Mouse (Mus musculus): ENCODE measurements at regions not wholly inside any gene's neighbourhood (a gene's known extent, or its start where the extent isn't known, plus 50 kb on each side); places are given as distances from the start of the nearest gene placed in this dataset.
"Not testable (repeated sequence)": the region's sequence is repeated elsewhere in the genome, so short reads cannot be mapped to it uniquely, and the experiment has no call there.

GRCm38 (mm10) chr3:22285904-22286303 is 209.5 kb downstream of the Tbl1xr1 start:
- no peak for DNase-seq (ENCODE audit: low spot score in 2 of 2)

GRCm38 (mm10) chr3:22293466-22293865 is 217.0 kb downstream of the Tbl1xr1 start:
- no peak for DNase-seq (ENCODE audit: low spot score in 2 of 2)

DNA sequence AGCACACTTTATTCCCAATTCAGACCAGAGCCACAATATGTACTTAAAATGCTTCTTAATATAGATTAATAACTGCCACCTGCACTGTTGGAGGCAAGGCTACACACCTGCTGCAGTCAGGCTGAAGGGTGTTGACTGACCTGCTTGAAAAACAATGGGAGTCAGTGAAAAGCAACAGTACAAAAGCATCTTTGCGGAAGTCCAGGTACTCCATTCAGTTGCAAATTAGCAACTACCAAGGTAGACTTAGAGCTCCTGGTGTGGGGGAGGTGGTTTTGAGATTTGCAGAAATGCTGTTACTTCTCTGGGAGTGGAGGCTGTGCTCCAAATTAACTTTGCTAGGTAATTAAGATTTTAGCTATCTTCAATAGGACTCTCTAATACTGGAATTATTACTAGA is 217.6 kb downstream of the Tbl1xr1 start:
- DNase-seq (ENCODE audit: low spot score in 2 of 2), result not testable (repeated sequence)

GRCm38 (mm10) chr3:22296925-22297324 is 220.5 kb downstream of the Tbl1xr1 start:
- DNase-seq (ENCODE audit: low spot score in 2 of 2), result not testable (repeated sequence)

DNA sequence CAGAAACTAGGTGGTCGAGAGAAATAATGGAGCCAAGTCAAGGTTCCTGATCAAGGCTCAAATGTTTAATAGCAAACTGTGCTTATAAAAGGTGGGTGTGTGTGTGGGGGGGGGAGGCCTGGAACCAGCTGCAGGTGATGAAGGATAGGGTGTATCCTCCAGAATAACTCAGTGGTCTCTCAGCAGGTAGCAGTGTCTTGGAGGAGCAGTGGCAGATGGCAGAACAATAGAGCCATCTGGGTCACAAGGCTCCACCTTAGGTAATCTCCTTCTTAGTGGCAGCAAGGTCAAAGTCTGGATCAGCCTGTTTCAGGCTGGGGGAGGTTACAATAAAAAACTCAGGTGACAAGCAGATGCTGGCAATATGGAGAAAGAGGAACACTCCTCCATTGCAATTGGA is 221.4 kb downstream of the Tbl1xr1 start:
- not testable (repeated sequence) for DNase-seq (ENCODE audit: low spot score in 2 of 2)

DNA sequence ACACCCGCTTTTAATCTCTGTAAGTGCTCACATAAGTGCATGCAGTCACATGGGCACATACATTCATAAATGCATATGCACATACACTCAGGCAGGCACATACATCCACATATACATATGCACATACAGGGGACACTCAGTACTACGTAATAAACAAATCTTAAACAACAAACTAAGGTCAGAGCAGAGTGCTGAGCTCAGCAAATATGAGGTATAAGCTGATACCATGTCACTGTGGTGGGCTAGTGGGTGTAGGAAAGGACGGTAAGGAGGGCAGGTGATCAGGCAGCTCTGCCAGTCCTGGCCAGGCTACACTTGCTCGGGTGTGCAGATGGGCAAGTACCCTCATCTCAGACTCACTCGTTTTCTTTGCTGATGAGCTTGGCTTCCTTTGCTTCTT is 224.1 kb downstream of the Tbl1xr1 start:
- DNase-seq (ENCODE audit: low spot score in 2 of 2), result no peak

- no peak for DNase-seq (ENCODE audit: low spot score in 2 of 2)
These were observed 225.6 kb downstream of the Tbl1xr1 start for GRCm38 (mm10) chr3:22301991-22302517.

DNA sequence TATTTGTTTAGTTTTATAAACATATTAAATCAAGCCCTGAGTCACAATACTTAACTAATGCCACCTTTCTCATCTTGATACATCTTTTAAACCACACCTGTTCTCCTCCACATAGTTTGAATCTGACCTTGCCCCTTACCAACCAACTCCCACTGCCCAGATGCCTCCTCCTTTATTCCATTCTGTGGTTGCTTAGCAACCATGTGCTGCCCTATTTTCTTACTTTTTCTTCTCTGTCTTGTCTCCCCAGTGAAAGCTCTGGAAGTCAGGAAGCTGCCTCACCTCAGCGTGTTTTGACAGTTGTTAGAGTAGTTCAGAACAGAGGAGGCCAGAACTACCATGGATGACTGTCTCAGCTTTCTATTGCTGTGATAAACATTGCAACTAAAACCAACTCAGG is 227.7 kb downstream of the Tbl1xr1 start:
- no peak for DNase-seq (ENCODE audit: low spot score in 2 of 2)

DNA sequence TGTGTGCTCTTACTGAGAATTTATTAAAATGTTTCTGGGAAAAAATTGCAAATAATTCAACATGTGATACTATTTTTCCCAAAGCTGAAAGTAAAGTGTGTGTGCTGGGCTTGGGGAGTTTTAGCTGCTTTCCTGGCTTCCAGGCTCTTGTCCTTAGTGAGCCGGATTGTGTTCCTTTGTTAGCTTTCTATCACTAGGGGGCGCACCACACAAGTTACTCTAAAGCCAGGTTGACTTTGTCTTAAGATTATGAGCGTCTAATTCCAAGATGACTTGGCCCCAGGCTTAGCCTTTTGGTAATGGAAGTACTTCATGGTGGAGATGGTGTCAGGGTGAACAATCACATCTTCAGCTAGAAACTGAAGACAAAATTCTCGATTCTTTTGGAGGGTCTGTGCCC is 230.2 kb downstream of the Tbl1xr1 start:
- DNase-seq (ENCODE audit: low spot score in 2 of 2), result no peak

DNA sequence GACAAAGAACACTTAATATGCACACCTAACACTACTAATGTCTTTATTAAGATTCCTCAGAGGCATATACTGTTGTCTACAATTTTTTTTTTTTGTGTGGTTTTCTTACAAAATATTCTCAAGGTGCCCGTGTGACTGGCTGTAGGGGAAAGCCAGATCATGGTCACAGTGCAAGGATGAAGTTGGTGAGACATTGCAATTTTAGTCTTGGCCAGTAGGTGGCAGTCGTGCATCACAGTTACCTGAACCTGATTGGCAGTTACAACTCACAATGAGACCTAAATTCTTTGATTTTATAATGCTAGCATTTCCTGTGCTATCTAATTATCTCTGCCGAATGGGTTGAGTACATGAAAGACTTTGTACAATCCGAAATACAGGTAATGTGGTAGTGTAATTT is 232.5 kb downstream of the Tbl1xr1 start:
- peak in 1 of 2 experiments; percentile 32 for DNase-seq (ENCODE audit: low spot score in 2 of 2)

GRCm38 (mm10) chr3:22316466-22317185 is 240.2 kb downstream of the Tbl1xr1 start:
- no peak for DNase-seq (ENCODE audit: low spot score in 2 of 2)

DNA sequence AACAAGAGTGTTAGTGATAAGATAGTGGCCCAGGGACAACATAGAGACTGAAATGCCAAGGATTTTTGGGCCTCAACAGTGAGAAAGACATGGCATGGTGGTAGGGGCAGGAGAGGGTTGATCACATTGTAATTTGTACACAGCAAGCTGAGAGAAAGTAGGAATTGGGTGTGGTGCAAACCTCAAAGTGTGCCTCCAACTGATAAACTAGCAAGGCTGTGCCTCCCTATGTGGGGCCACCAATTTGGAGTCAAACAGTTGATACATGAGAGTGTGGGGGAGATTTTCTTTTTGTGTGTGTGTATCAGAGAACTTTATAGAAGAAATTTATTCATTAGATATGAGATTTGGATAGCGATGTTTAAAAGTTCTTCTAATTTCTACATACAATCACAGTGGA is 244.0 kb downstream of the Tbl1xr1 start:
- not testable (repeated sequence) for DNase-seq (ENCODE audit: low spot score in 2 of 2)

GRCm38 (mm10) chr3:22331240-22331639 is 254.8 kb downstream of the Tbl1xr1 start:
- DNase-seq (ENCODE audit: low spot score in 2 of 2), result no peak
